Mouse (Mus musculus) CD8-positive naive resting alpha-beta T cell, adult 2 months (primary cell): ENCODE data around the gene Fyn.

ENCODE experiments used
- DNase-seq, 2 experiments: peaks; one replicate each; pipeline ENCODE4 v3.0.0; 2022; ENCODE audit warnings: low read depth in 2 of 2, low spot score in 2 of 2

Gene Fyn

GRCm38 (mm10) chr10:39441636-39442035, 73.0 kb downstream of the Fyn start:
- no peak for DNase-seq

GRCm38 (mm10) chr10:39443122-39443521, 74.5 kb downstream of the Fyn start:
- no peak for DNase-seq

GRCm38 (mm10) chr10:39443947-39444346, 75.3 kb downstream of the Fyn start:
- no peak for DNase-seq

- DNase-seq: no peak
These were observed 77.2 kb downstream of the Fyn start for GRCm38 (mm10) chr10:39445870-39446269.

- DNase-seq: no peak
These were observed 78.1 kb downstream of the Fyn start for GRCm38 (mm10) chr10:39446706-39447105.

GRCm38 (mm10) chr10:39449179-39449578, 80.5 kb downstream of the Fyn start:
- DNase-seq: no peak

- no peak for DNase-seq
These were observed 81.7 kb downstream of the Fyn start for GRCm38 (mm10) chr10:39450356-39450755.

- DNase-seq: no peak
These were observed 82.4 kb downstream of the Fyn start for GRCm38 (mm10) chr10:39451065-39451464.

- DNase-seq: no peak
These were observed 83.4 kb downstream of the Fyn start for GRCm38 (mm10) chr10:39451918-39452624.

- no peak for DNase-seq
These were observed 86.7 kb downstream of the Fyn start for GRCm38 (mm10) chr10:39455344-39455743.

- DNase-seq: peak; percentile 20 to 42
These were observed 87.4 kb downstream of the Fyn start for GRCm38 (mm10) chr10:39455857-39456620.

- DNase-seq: no peak
These were observed 88.1 kb downstream of the Fyn start for GRCm38 (mm10) chr10:39456776-39457175.

GRCm38 (mm10) chr10:39457281-39457680, 88.6 kb downstream of the Fyn start:
- no peak for DNase-seq

GRCm38 (mm10) chr10:39458766-39459699, 90.4 kb downstream of the Fyn start:
- no peak for DNase-seq

- DNase-seq: no peak
These were observed 92.0 kb downstream of the Fyn start for GRCm38 (mm10) chr10:39460621-39461020.

- no peak for DNase-seq
These were observed 93.3 kb downstream of the Fyn start for GRCm38 (mm10) chr10:39461909-39462308.

GRCm38 (mm10) chr10:39462711-39463110, 94.1 kb downstream of the Fyn start:
- no peak for DNase-seq

GRCm38 (mm10) chr10:39464383-39464782, 95.7 kb downstream of the Fyn start:
- DNase-seq: no peak

GRCm38 (mm10) chr10:39467317-39467716, 98.7 kb downstream of the Fyn start:
- no peak for DNase-seq

GRCm38 (mm10) chr10:39467821-39468220, 99.2 kb downstream of the Fyn start:
- no peak for DNase-seq

GRCm38 (mm10) chr10:39468576-39468975, 99.9 kb downstream of the Fyn start:
- no peak for DNase-seq
